Mouse (Mus musculus) thymus, adult 2 months (tissue): ENCODE results near the gene Dkk3.

Experiments used
- CTCF ChIP-seq: fragments of 200-500 bp; IDR thresholded peaks from 2 replicates; pipeline ENCODE4 v1.5.1; 2012; ENCODE audit warnings: mild to moderate bottlenecking, control low read depth, low read length, moderate library complexity, borderline replicate concordance; ENCODE audit not compliant: control insufficient read depth, poor library complexity, insufficient read depth; ENCODE audit errors: extremely low read depth
- POLR2A ChIP-seq: fragments of 200-500 bp; IDR thresholded peaks from 2 replicates; pipeline ENCODE4 v1.6.1; 2012; ENCODE audit warnings: mild to moderate bottlenecking, low read length, control low read depth, moderate library complexity; ENCODE audit not compliant: control insufficient read depth, poor library complexity, insufficient read depth; ENCODE audit errors: extremely low read depth

GRCm38 (mm10) chr7:112197461-112197860 is 38.6 kb upstream of the Dkk3 start:
- TF ChIP-seq CTCF: no peak
- TF ChIP-seq POLR2A: no peak
